Mouse (Mus musculus): ENCODE data around the gene Olfr543.

- no peak for TF ChIP-seq CTCF (IDR thresholded peaks at IDR 0.05; ENCODE audit: low read depth)
- TF ChIP-seq EP300 (optimal IDR thresholded peaks at IDR 0.05) = no peak
Observed at GRCm38 (mm10) chr7:102516261-102517050, 35.0 kb upstream of the Olfr543 start.
